Mouse (Mus musculus): ENCODE measurements around the gene Dcun1d3. TPM values are rescaled to one million over a fixed set of nuclear protein-coding genes. Genes with fewer than 3 reads are reported as not detected.
A peak's percentile ranks its signal among the peaks of the same experiment; 100 is the strongest.

Gene Dcun1d3
- polyA plus RNA-seq (2015; fragmentation: Nextera tagmentation; extraction: Ambion mirVana), result 18.2 and 20.4 TPM in 2 replicates

GRCm38 (mm10) chr7:119895639-119896512, at the start of gene Dcun1d3, which contains the start of gene Lyrm1:
Gene Dcun1d3, minus strand, starts transcription at chr7:119896298.
Gene Lyrm1, plus strand, starts transcription at chr7:119895861.
- H3K27me3 ChIP-seq, result no peaks in the 10 kb centered on the region
- no peaks in the 10 kb centered on the region for H3K9me3 ChIP-seq
- WGBS, result under 1% methylated on average over 63 of the region's 63 CpGs
- peak within 1 kb of the TSS; percentile 86 for H3K9ac ChIP-seq (replicated peaks)
- peak within 1 kb of the TSS; percentile 70 for H3K4me2 ChIP-seq (replicated peaks)
- H3K4me3 ChIP-seq, result peak within 1 kb of the TSS; percentile 70
- H3K4me1 ChIP-seq, result peaks cover 38% of the 10 kb centered on the region
- no peaks in the 10 kb centered on the region for H3K36me3 ChIP-seq
- H3K27ac ChIP-seq (replicated peaks), result peak within 1 kb of the TSS; percentile 98
- ATAC-seq (replicated peaks), result peak; percentile 97

- 66% methylated on average over 2 of the region's 2 CpGs for WGBS
Observed at GRCm38 (mm10) chr7:119941569-119941968, 45.5 kb upstream of the Dcun1d3 start.

GRCm38 (mm10) chr7:119937036-119937435, 40.9 kb upstream of the Dcun1d3 start:
- Histone ChIP-seq H3K9me3 (no peaks in the 10 kb centered on the region), H3K9ac (replicated peaks) (no peak overlapping the region), H3K36me3 (no peaks in the 10 kb centered on the region), H3K27ac (replicated peaks) (no peak overlapping the region), H3K27me3 (no peaks in the 10 kb centered on the region), H3K4me3 (no peak overlapping the region), H3K4me1 (no peaks in the 10 kb centered on the region), H3K4me2 (replicated peaks) (no peak overlapping the region)
- ATAC-seq (replicated peaks), result no peak
- WGBS, result 71% methylated on average over 5 of the region's 5 CpGs

More at GRCm38 (mm10) chr7:119941569-119941968, 45.5 kb upstream of the Dcun1d3 start:
- Histone ChIP-seq H3K4me3 (no peak overlapping the region), H3K4me2 (replicated peaks) (no peak overlapping the region), H3K9ac (replicated peaks) (no peak overlapping the region), H3K4me1 (no peaks in the 10 kb centered on the region), H3K9me3 (no peaks in the 10 kb centered on the region), H3K36me3 (no peaks in the 10 kb centered on the region), H3K27ac (replicated peaks) (no peak overlapping the region), H3K27me3 (no peaks in the 10 kb centered on the region)
- ATAC-seq (replicated peaks), result no peak

GRCm38 (mm10) chr7:119936321-119936720, 40.2 kb upstream of the Dcun1d3 start:
- H3K27ac ChIP-seq (replicated peaks), result no peak overlapping the region
- H3K4me2 ChIP-seq (replicated peaks), result no peak overlapping the region
- no peaks in the 10 kb centered on the region for H3K4me1 ChIP-seq
- no peak overlapping the region for H3K9ac ChIP-seq (replicated peaks)
- ATAC-seq (replicated peaks), result no peak
- H3K36me3 ChIP-seq, result no peaks in the 10 kb centered on the region
- H3K27me3 ChIP-seq, result no peaks in the 10 kb centered on the region
- H3K9me3 ChIP-seq, result no peaks in the 10 kb centered on the region
- H3K4me3 ChIP-seq, result no peak overlapping the region

- ATAC-seq (replicated peaks), result no peak
- Histone ChIP-seq H3K4me1 (no peaks in the 10 kb centered on the region), H3K4me3 (no peak overlapping the region), H3K9ac (replicated peaks) (no peak overlapping the region), H3K4me2 (replicated peaks) (no peak overlapping the region), H3K27me3 (no peaks in the 10 kb centered on the region), H3K36me3 (no peaks in the 10 kb centered on the region), H3K27ac (replicated peaks) (no peak overlapping the region), H3K9me3 (no peaks in the 10 kb centered on the region)
- WGBS, result 74% methylated on average over 2 of the region's 2 CpGs
Observed at GRCm38 (mm10) chr7:119928783-119929440, 32.8 kb upstream of the Dcun1d3 start.

GRCm38 (mm10) chr7:119921054-119921453, 25.0 kb upstream of the Dcun1d3 start:
- Histone ChIP-seq H3K9me3 (no peaks in the 10 kb centered on the region), H3K9ac (replicated peaks) (no peak overlapping the region), H3K4me1 (no peaks in the 10 kb centered on the region), H3K27me3 (no peaks in the 10 kb centered on the region), H3K27ac (replicated peaks) (no peak overlapping the region), H3K4me2 (replicated peaks) (no peak overlapping the region), H3K4me3 (no peak overlapping the region), H3K36me3 (no peaks in the 10 kb centered on the region)
- 81% methylated on average over 4 of the region's 4 CpGs for WGBS
- ATAC-seq (replicated peaks), result no peak

GRCm38 (mm10) chr7:119920457-119920856, 24.4 kb upstream of the Dcun1d3 start:
- Histone ChIP-seq H3K27ac (replicated peaks) (no peak overlapping the region), H3K4me1 (no peaks in the 10 kb centered on the region), H3K9me3 (no peaks in the 10 kb centered on the region), H3K27me3 (no peaks in the 10 kb centered on the region), H3K4me2 (replicated peaks) (no peak overlapping the region), H3K36me3 (no peaks in the 10 kb centered on the region), H3K4me3 (no peak overlapping the region), H3K9ac (replicated peaks) (no peak overlapping the region)
- ATAC-seq (replicated peaks), result no peak
- 49% methylated on average over 2 of the region's 2 CpGs for WGBS

- no peak overlapping the region for H3K9ac ChIP-seq (replicated peaks)
- H3K36me3 ChIP-seq, result no peaks in the 10 kb centered on the region
- H3K4me1 ChIP-seq, result no peaks in the 10 kb centered on the region
- no peak overlapping the region for H3K4me2 ChIP-seq (replicated peaks)
- H3K4me3 ChIP-seq, result no peak overlapping the region
- no peak overlapping the region for H3K27ac ChIP-seq (replicated peaks)
- H3K9me3 ChIP-seq, result no peaks in the 10 kb centered on the region
- no peaks in the 10 kb centered on the region for H3K27me3 ChIP-seq
- WGBS, result 85% methylated on average over 3 of the region's 3 CpGs
- no peak for ATAC-seq (replicated peaks)
Observed at GRCm38 (mm10) chr7:119911727-119912126, 15.6 kb upstream of the Dcun1d3 start.

- Histone ChIP-seq H3K36me3 (no peaks in the 10 kb centered on the region), H3K27me3 (no peaks in the 10 kb centered on the region), H3K9ac (replicated peaks) (no peak overlapping the region), H3K4me1 (no peaks in the 10 kb centered on the region), H3K4me2 (replicated peaks) (no peak overlapping the region), H3K27ac (replicated peaks) (no peak overlapping the region), H3K9me3 (no peaks in the 10 kb centered on the region), H3K4me3 (no peak overlapping the region)
- no peak for ATAC-seq (replicated peaks)
- WGBS, result 86% methylated on average over 3 of the region's 3 CpGs
Observed at GRCm38 (mm10) chr7:119906523-119907215, 10.6 kb upstream of the Dcun1d3 start.

- H3K36me3 ChIP-seq, result no peaks in the 10 kb centered on the region
- H3K9ac ChIP-seq (replicated peaks), result no peak overlapping the region
- H3K9me3 ChIP-seq, result no peaks in the 10 kb centered on the region
- H3K27ac ChIP-seq (replicated peaks), result no peak overlapping the region
- no peaks in the 10 kb centered on the region for H3K27me3 ChIP-seq
- no peak overlapping the region for H3K4me3 ChIP-seq
- H3K4me2 ChIP-seq (replicated peaks), result no peak overlapping the region
- H3K4me1 ChIP-seq, result peaks cover 16% of the 10 kb centered on the region
- 89% methylated on average over 3 of the region's 3 CpGs for WGBS
- ATAC-seq (replicated peaks), result no peak
Observed at GRCm38 (mm10) chr7:119899386-119900057, 3.4 kb upstream of the Dcun1d3 start.

GRCm38 (mm10) chr7:119898247-119898856, 2.3 kb upstream of the Dcun1d3 start:
- no peak overlapping the region for H3K27ac ChIP-seq (replicated peaks)
- H3K36me3 ChIP-seq, result no peaks in the 10 kb centered on the region
- H3K9me3 ChIP-seq, result no peaks in the 10 kb centered on the region
- H3K4me2 ChIP-seq (replicated peaks), result no peak overlapping the region
- ATAC-seq (replicated peaks), result no peak
- no peaks in the 10 kb centered on the region for H3K27me3 ChIP-seq
- no peak overlapping the region for H3K9ac ChIP-seq (replicated peaks)
- 67% methylated on average over 1 of the region's 1 CpGs for WGBS
- no peak overlapping the region for H3K4me3 ChIP-seq
- peaks cover 27% of the 10 kb centered on the region for H3K4me1 ChIP-seq

All from forebrain, embryonic 15.5 days (tissue).